Mouse (Mus musculus) c-Kit-positive CD71-positive TER-119-positive erythroid progenitor cells, embryonic 14.5 days (primary cell): ENCODE data around the gene Mvb12a.

Source experiments
- DNase-seq: peaks from one replicate; pipeline ENCODE4 v3.0.0-alpha.2; 2013; ENCODE audit warnings: low spot score

Mvb12a gene

GRCm38 (mm10) chr8:71563992-71564391 is 21.3 kb downstream of the Mvb12a start:
- DNase-seq: no peak

- DNase-seq: no peak
Measured at GRCm38 (mm10) chr8:71566501-71566900, 23.8 kb downstream of the Mvb12a start, which contains the start of gene Nxnl1. TSS of gene Nxnl1 (minus strand) at chr8:71566601.

GRCm38 (mm10) chr8:71567587-71567986 is 24.9 kb downstream of the Mvb12a start:
- DNase-seq: no peak

GRCm38 (mm10) chr8:71568387-71568937 is 25.7 kb downstream of the Mvb12a start, which contains the start of gene Slc27a1:
TSS of gene Slc27a1 (plus strand) at chr8:71568882.
- no peak for DNase-seq

GRCm38 (mm10) chr8:71568941-71569340 is 26.2 kb downstream of the Mvb12a start:
- DNase-seq: no peak

GRCm38 (mm10) chr8:71569366-71570290 is 26.9 kb downstream of the Mvb12a start:
- DNase-seq: no peak

- DNase-seq: peak; percentile 65
Measured at GRCm38 (mm10) chr8:71570291-71570954, 27.7 kb downstream of the Mvb12a start.

GRCm38 (mm10) chr8:71572077-71572476 is 29.4 kb downstream of the Mvb12a start:
- no peak for DNase-seq

- no peak for DNase-seq
Measured at GRCm38 (mm10) chr8:71572847-71573633, 30.3 kb downstream of the Mvb12a start.

GRCm38 (mm10) chr8:71574426-71574825 is 31.7 kb downstream of the Mvb12a start:
- DNase-seq: no peak

GRCm38 (mm10) chr8:71575020-71575419 is 32.3 kb downstream of the Mvb12a start:
- DNase-seq: no peak

- DNase-seq: no peak
Measured at GRCm38 (mm10) chr8:71577856-71578387, 35.2 kb downstream of the Mvb12a start.

GRCm38 (mm10) chr8:71579009-71579408 is 36.3 kb downstream of the Mvb12a start:
- DNase-seq: no peak

GRCm38 (mm10) chr8:71579476-71579875 is 36.8 kb downstream of the Mvb12a start:
- DNase-seq: no peak

GRCm38 (mm10) chr8:71580201-71580600 is 37.5 kb downstream of the Mvb12a start:
- no peak for DNase-seq

GRCm38 (mm10) chr8:71586891-71587290 is 44.2 kb downstream of the Mvb12a start:
- DNase-seq: no peak

- no peak for DNase-seq
Measured at GRCm38 (mm10) chr8:71588762-71589161, 46.0 kb downstream of the Mvb12a start.

GRCm38 (mm10) chr8:71591017-71591416 is 48.3 kb downstream of the Mvb12a start:
- DNase-seq: no peak

- peak; percentile 89 for DNase-seq
Measured at GRCm38 (mm10) chr8:71591471-71592373, 49.0 kb downstream of the Mvb12a start, which contains the start of gene Pgls. TSS of gene Pgls (plus strand) at chr8:71592176.

GRCm38 (mm10) chr8:71592374-71593170 is 49.9 kb downstream of the Mvb12a start:
- DNase-seq: no peak
